Mouse (Mus musculus): ENCODE data around the gene Ntrk3.

Gene Ntrk3

GRCm38 (mm10) chr7:78443373-78444036 is 294.3 kb downstream of the Ntrk3 start:
- DNase-seq (ENCODE audit: inconsistent ontology term) = no peak

GRCm38 (mm10) chr7:78441706-78442105 is 296.1 kb downstream of the Ntrk3 start:
- no peak for DNase-seq (ENCODE audit: inconsistent ontology term)

GRCm38 (mm10) chr7:78440896-78441295 is 296.9 kb downstream of the Ntrk3 start:
- DNase-seq (ENCODE audit: inconsistent ontology term) = no peak

GRCm38 (mm10) chr7:78440476-78440875 is 297.3 kb downstream of the Ntrk3 start:
- DNase-seq (ENCODE audit: inconsistent ontology term) = no peak

GRCm38 (mm10) chr7:78439361-78440120 is 298.3 kb downstream of the Ntrk3 start:
- DNase-seq (ENCODE audit: inconsistent ontology term) = peak; percentile 42

GRCm38 (mm10) chr7:78433617-78434144 is 304.1 kb downstream of the Ntrk3 start:
- no peak for DNase-seq (ENCODE audit: inconsistent ontology term)

GRCm38 (mm10) chr7:78431611-78432010 is 306.2 kb downstream of the Ntrk3 start:
- DNase-seq (ENCODE audit: inconsistent ontology term) = no peak

- no peak for DNase-seq (ENCODE audit: inconsistent ontology term)
Measured at GRCm38 (mm10) chr7:78412172-78412571, 325.6 kb downstream of the Ntrk3 start.

GRCm38 (mm10) chr7:78409970-78410369 is 327.8 kb downstream of the Ntrk3 start:
- peak; percentile 11 for DNase-seq (ENCODE audit: inconsistent ontology term)

GRCm38 (mm10) chr7:78406641-78407291 is 331.0 kb downstream of the Ntrk3 start:
- no peak for DNase-seq (ENCODE audit: inconsistent ontology term)

- no peak for DNase-seq (ENCODE audit: inconsistent ontology term)
Measured at GRCm38 (mm10) chr7:78404481-78404880, 333.3 kb downstream of the Ntrk3 start.

- DNase-seq (ENCODE audit: inconsistent ontology term) = no peak
Measured at GRCm38 (mm10) chr7:78402495-78402894, 335.3 kb downstream of the Ntrk3 start.

GRCm38 (mm10) chr7:78400219-78400618 is 337.6 kb downstream of the Ntrk3 start:
- no peak for DNase-seq (ENCODE audit: inconsistent ontology term)

- DNase-seq (ENCODE audit: inconsistent ontology term) = no peak
Measured at GRCm38 (mm10) chr7:78398377-78398776, 339.4 kb downstream of the Ntrk3 start.

GRCm38 (mm10) chr7:78397215-78397614 is 340.6 kb downstream of the Ntrk3 start:
- DNase-seq (ENCODE audit: inconsistent ontology term) = no peak

- no peak for DNase-seq (ENCODE audit: inconsistent ontology term)
Measured at GRCm38 (mm10) chr7:78390019-78390418, 347.8 kb downstream of the Ntrk3 start.

GRCm38 (mm10) chr7:78388101-78388500 is 349.7 kb downstream of the Ntrk3 start:
- DNase-seq (ENCODE audit: inconsistent ontology term) = no peak

- peak; percentile 30 for DNase-seq (ENCODE audit: inconsistent ontology term)
Measured at GRCm38 (mm10) chr7:78385971-78386370, 351.8 kb downstream of the Ntrk3 start.

- no peak for DNase-seq (ENCODE audit: inconsistent ontology term)
Measured at GRCm38 (mm10) chr7:78384111-78384510, 353.7 kb downstream of the Ntrk3 start.

GRCm38 (mm10) chr7:78382126-78382525 is 355.7 kb downstream of the Ntrk3 start:
- no peak for DNase-seq (ENCODE audit: inconsistent ontology term)

GRCm38 (mm10) chr7:78379784-78380183 is 358.0 kb downstream of the Ntrk3 start:
- DNase-seq (ENCODE audit: inconsistent ontology term) = no peak

- no peak for DNase-seq (ENCODE audit: inconsistent ontology term)
Measured at GRCm38 (mm10) chr7:78378306-78378705, 359.5 kb downstream of the Ntrk3 start.
